Mouse (Mus musculus): ENCODE data around the gene Sh3rf3. TPM values are rescaled to one million over a fixed set of nuclear protein-coding genes. Genes with fewer than 3 reads are reported as not detected.

The Sh3rf3 gene
- polyA plus RNA-seq, 1 experiment = 1.5 TPM

DNA sequence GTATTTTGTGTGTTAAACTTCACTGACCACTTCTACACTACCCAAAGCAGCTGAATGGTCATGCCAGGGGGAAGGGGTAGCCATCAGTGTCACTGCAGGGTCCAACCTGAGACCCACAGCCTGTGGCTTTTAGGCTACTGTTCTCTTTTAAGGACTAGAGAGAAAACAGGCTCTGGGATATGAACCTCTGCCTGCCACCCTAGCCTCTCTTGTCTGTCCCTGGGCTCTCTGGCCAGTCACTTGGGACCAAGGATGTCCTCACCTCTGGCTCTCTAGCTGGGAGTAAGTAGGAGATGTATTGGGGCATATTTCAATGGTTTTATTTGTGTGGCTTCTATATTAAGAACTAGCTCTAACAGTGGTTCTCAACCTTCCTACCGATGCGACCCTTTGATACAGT, 306.7 kb downstream of the Sh3rf3 start:
- DNase-seq (ENCODE audit: low read depth in 1 of 2, low spot score in 2 of 2) = no peak
- H3K4me3 ChIP-seq (ENCODE audit: extremely low read depth, insufficient read depth, insufficient read length) = no peak overlapping the region
- TF ChIP-seq POLR2A (IDR thresholded peaks at IDR 0.05; ENCODE audit: low read depth, low read length) (no peak), CTCF (IDR thresholded peaks at IDR 0.05; ENCODE audit: extremely low read depth, insufficient read depth, insufficient read length, insufficient replicate concordance) (no peak)
- 78% methylated on average over 2 of the region's 2 CpGs for WGBS
- H3K36me3 ChIP-seq (ENCODE audit: control insufficient read depth, insufficient read depth, low read length) = no peaks in the 10 kb centered on the region
- no peak overlapping the region for H3K27ac ChIP-seq (ENCODE audit: insufficient read depth, low read length)
- H3K27me3 ChIP-seq (ENCODE audit: control insufficient read depth, insufficient read depth, low read length) = no peaks in the 10 kb centered on the region
- H3K4me1 ChIP-seq (ENCODE audit: control insufficient read depth, insufficient read depth, insufficient read length) = no peaks in the 10 kb centered on the region

DNA sequence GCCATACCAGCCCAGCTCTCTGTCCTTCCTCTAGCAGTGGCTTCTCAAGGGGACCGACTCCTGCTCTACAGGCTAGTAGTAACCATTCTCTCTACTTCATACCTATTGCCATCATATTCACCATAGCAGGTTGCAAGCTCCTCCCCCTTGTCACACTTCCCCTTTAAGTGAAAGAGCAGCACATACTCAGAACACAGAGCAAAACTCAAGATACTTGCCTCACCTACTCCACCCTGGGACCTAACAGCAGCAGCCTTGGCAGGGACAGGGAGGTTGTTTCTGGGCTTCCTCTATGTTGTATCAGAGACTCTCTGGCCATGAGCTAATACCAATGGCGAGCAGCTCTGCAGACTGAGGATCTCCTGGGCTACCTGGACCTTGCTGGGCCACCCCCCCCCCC, 312.3 kb downstream of the Sh3rf3 start:
- H3K27ac ChIP-seq (ENCODE audit: insufficient read depth, low read length) = no peak overlapping the region
- H3K36me3 ChIP-seq (ENCODE audit: control insufficient read depth, insufficient read depth, low read length) = no peaks in the 10 kb centered on the region
- no peak for TF ChIP-seq CTCF (IDR thresholded peaks at IDR 0.05; ENCODE audit: extremely low read depth, insufficient read depth, insufficient read length, insufficient replicate concordance)
- no peak for TF ChIP-seq POLR2A (IDR thresholded peaks at IDR 0.05; ENCODE audit: low read depth, low read length)
- no peak overlapping the region for H3K4me3 ChIP-seq (ENCODE audit: extremely low read depth, insufficient read depth, insufficient read length)
- no peaks in the 10 kb centered on the region for H3K27me3 ChIP-seq (ENCODE audit: control insufficient read depth, insufficient read depth, low read length)
- WGBS = 73% methylated on average over 2 of the region's 2 CpGs
- DNase-seq (ENCODE audit: low read depth in 1 of 2, low spot score in 2 of 2) = no peak
- H3K4me1 ChIP-seq (ENCODE audit: control insufficient read depth, insufficient read depth, insufficient read length) = no peaks in the 10 kb centered on the region

DNA sequence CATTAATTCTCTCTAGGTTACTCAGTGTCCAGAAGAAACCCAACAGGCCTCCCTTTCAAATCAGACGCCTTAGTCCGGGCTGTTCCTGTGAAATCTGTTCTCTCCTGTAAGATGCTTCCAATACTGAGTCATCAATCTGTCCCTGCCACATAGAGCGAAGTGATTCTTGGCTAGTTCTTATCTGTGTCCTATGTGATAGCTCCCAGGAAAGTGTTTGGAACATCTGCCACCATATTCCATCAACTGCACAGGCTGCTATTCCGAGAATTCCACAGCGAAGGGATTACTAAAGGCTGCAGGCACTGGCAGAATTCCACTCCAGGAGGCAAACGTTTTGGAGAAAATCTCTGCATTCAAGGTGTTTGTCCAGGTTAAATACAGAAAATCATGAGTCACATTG, 314.5 kb downstream of the Sh3rf3 start:
- no peak for DNase-seq (ENCODE audit: low read depth in 1 of 2, low spot score in 2 of 2)
- Histone ChIP-seq H3K27ac (ENCODE audit: insufficient read depth, low read length) (no peak overlapping the region), H3K4me1 (ENCODE audit: control insufficient read depth, insufficient read depth, insufficient read length) (no peaks in the 10 kb centered on the region), H3K27me3 (ENCODE audit: control insufficient read depth, insufficient read depth, low read length) (no peaks in the 10 kb centered on the region), H3K36me3 (ENCODE audit: control insufficient read depth, insufficient read depth, low read length) (no peaks in the 10 kb centered on the region), H3K4me3 (ENCODE audit: extremely low read depth, insufficient read depth, insufficient read length) (no peak overlapping the region)
- WGBS = 89% methylated on average over 6 of the region's 6 CpGs
- TF ChIP-seq POLR2A (IDR thresholded peaks at IDR 0.05; ENCODE audit: low read depth, low read length) (no peak), CTCF (IDR thresholded peaks at IDR 0.05; ENCODE audit: extremely low read depth, insufficient read depth, insufficient read length, insufficient replicate concordance) (no peak)

DNA sequence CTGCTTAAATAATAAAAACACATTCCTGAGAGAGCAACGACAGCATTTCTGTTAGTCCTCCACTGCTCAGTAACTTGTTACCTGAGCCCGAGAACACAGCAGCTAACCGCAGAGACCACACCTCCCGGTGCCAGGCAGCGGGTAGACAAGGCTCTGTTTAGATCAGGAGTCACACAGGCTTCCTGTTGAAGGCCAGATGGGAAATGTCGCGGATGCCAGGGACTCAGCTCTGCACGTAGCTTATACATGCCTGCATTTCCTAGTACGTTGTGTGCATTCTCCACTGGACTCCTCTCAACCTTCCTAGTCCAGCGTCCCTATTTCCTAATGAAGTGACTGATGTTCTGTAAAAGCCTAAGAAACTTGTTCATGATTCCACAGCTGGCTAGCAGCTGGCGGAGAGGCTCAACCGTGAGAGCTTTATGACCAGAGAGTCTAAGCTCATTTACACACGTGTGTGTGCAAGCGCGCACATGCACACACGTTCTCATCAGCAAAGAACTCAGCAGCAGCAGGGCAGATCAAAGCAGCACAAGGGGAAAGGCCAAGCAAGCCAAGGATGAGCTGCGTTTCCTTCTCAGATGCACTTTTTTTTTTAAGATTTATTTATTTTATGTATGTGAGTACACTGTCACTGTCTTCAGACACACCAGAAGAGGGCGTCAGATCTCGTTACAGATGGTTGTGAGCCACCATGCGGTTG, 318.9 kb downstream of the Sh3rf3 start:
- 30% methylated on average over 20 of the region's 20 CpGs for WGBS
- TF ChIP-seq CTCF (IDR thresholded peaks at IDR 0.05; ENCODE audit: extremely low read depth, insufficient read depth, insufficient read length, insufficient replicate concordance) (no peak), POLR2A (IDR thresholded peaks at IDR 0.05; ENCODE audit: low read depth, low read length) (no peak)
- H3K27me3 ChIP-seq (ENCODE audit: control insufficient read depth, insufficient read depth, low read length) = no peaks in the 10 kb centered on the region
- no peak overlapping the region for H3K27ac ChIP-seq (ENCODE audit: insufficient read depth, low read length)
- no peaks in the 10 kb centered on the region for H3K4me1 ChIP-seq (ENCODE audit: control insufficient read depth, insufficient read depth, insufficient read length)
- H3K36me3 ChIP-seq (ENCODE audit: control insufficient read depth, insufficient read depth, low read length) = no peaks in the 10 kb centered on the region
- no peak for DNase-seq (ENCODE audit: low read depth in 1 of 2, low spot score in 2 of 2)
- H3K4me3 ChIP-seq (ENCODE audit: extremely low read depth, insufficient read depth, insufficient read length) = no peak overlapping the region

DNA sequence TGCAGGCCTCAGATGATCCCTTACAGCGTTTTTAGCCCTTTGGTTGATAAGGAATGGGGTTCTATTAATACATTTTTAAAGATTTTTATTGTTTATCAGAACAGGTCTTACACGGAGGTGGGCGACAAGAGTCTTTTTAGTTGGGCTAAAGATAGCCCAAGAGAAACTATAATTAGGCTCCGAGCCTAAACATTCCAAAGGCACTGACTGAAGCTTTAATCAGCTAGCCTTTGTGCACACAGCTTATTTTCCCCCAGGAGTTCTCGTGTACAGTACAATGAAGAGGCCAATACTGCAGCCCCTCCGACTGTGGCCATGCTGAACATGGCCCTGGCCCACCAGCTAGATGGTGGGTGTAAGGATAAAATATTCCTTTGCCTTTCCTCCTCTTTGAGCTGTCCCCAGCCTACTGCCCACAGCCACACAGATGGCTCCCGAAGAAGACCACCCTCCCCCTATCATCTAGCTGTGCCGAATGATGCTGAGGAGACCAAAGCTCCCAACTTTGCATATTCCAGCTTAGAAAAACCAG, 320.4 kb downstream of the Sh3rf3 start:
- no peak for DNase-seq (ENCODE audit: low read depth in 1 of 2, low spot score in 2 of 2)
- Histone ChIP-seq H3K36me3 (ENCODE audit: control insufficient read depth, insufficient read depth, low read length) (no peaks in the 10 kb centered on the region), H3K27me3 (ENCODE audit: control insufficient read depth, insufficient read depth, low read length) (no peaks in the 10 kb centered on the region), H3K27ac (ENCODE audit: insufficient read depth, low read length) (no peak overlapping the region), H3K4me3 (ENCODE audit: extremely low read depth, insufficient read depth, insufficient read length) (no peak overlapping the region), H3K4me1 (ENCODE audit: control insufficient read depth, insufficient read depth, insufficient read length) (no peaks in the 10 kb centered on the region)
- TF ChIP-seq POLR2A (IDR thresholded peaks at IDR 0.05; ENCODE audit: low read depth, low read length) (no peak), CTCF (IDR thresholded peaks at IDR 0.05; ENCODE audit: extremely low read depth, insufficient read depth, insufficient read length, insufficient replicate concordance) (no peak)
- WGBS = 86% methylated on average over 8 of the region's 8 CpGs

DNA sequence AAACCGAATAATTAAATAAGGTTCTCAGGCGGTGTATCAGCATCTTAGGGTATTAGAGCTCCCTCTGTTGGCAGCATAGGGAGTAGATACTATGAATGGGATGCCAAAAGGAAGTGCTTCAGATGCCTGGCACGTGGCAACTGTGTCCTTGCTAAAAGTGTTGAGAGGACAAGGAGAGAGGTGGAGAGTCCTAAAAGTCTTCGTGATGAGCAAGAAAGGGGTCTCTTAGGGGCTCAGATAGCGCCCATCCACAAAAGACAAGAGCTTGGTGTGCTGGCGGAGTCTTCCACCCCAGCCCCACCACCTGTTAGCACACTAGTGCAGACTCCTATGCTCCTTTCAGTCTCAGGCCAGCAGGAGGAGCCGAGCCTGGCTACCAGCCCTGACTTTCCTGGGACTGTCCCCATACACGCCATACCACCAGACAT, 336.8 kb downstream of the Sh3rf3 start:
- no peaks in the 10 kb centered on the region for H3K36me3 ChIP-seq (ENCODE audit: control insufficient read depth, insufficient read depth, low read length)
- TF ChIP-seq POLR2A (IDR thresholded peaks at IDR 0.05; ENCODE audit: low read depth, low read length) (no peak), CTCF (IDR thresholded peaks at IDR 0.05; ENCODE audit: extremely low read depth, insufficient read depth, insufficient read length, insufficient replicate concordance) (no peak)
- H3K27ac ChIP-seq (ENCODE audit: insufficient read depth, low read length) = no peak overlapping the region
- no peaks in the 10 kb centered on the region for H3K4me1 ChIP-seq (ENCODE audit: control insufficient read depth, insufficient read depth, insufficient read length)
- peak in 1 of 2 experiments; percentile 4 for DNase-seq (ENCODE audit: low read depth in 1 of 2, low spot score in 2 of 2)
- H3K27me3 ChIP-seq (ENCODE audit: control insufficient read depth, insufficient read depth, low read length) = no peaks in the 10 kb centered on the region
- WGBS = 21% methylated on average over 8 of the region's 8 CpGs
- H3K4me3 ChIP-seq (ENCODE audit: extremely low read depth, insufficient read depth, insufficient read length) = no peak overlapping the region

Measured in spleen, adult 2 months (tissue).